Mouse (Mus musculus) heart, postnatal 0 days (tissue): ENCODE measurements around the gene Hist1h4h. TPM values are rescaled to one million over a fixed set of nuclear protein-coding genes. Genes with fewer than 3 reads are reported as not detected.

Source experiments
- ATAC-seq: fragments of 200-750 bp; cut with Nextera tagmentation; 2 replicates; pipeline ENCODE4 v1.8.0; 2017; ENCODE audit warnings: low read depth, moderate number of reproducible peaks, moderate library complexity; ENCODE audit not compliant: insufficient read depth
- DNase-seq: peaks from one replicate; pipeline ENCODE4 v3.0.0-alpha.2; 2016; ENCODE audit warnings: low spot score
- H3K27ac ChIP-seq: fragments of 300-500 bp; sonication (generic); 2 replicates; pipeline ENCODE4 v1.5.1; 2014; ENCODE audit warnings: low read depth, mild to moderate bottlenecking
- H3K27me3 ChIP-seq: fragments of 300-500 bp; sonication (generic); 2 replicates; pipeline ENCODE4 v1.6.1; 2014; ENCODE audit warnings: low read length, mixed read lengths; ENCODE audit not compliant: control insufficient read depth, insufficient read depth
- H3K36me3 ChIP-seq: fragments of 300-500 bp; sonication (generic); replicated peaks from 2 replicates; pipeline ENCODE4 v1.6.1; 2014; ENCODE audit warnings: low read length, mixed read lengths; ENCODE audit not compliant: control insufficient read depth, insufficient read depth
- H3K4me1 ChIP-seq: fragments of 300-500 bp; sonication (generic); 2 replicates; pipeline ENCODE4 v1.6.1; 2014; ENCODE audit warnings: antibody characterized with exemption; ENCODE audit not compliant: control insufficient read depth, insufficient read depth
- H3K4me2 ChIP-seq: fragments of 300-500 bp; sonication (generic); 2 replicates; pipeline ENCODE4 v1.6.1; 2014; ENCODE audit warnings: low read depth, mild to moderate bottlenecking, low read length, moderate library complexity
- H3K4me3 ChIP-seq: fragments of 300-500 bp; sonication (generic); 2 replicates; pipeline ENCODE4 v1.5.1; 2014; ENCODE audit warnings: low read depth, low read length
- H3K9ac ChIP-seq: fragments of 300-500 bp; sonication (generic); replicated peaks from 2 replicates; pipeline ENCODE4 v1.6.1; 2014; ENCODE audit warnings: low read depth, low read length, mixed read lengths
- H3K9me3 ChIP-seq: fragments of 300-500 bp; sonication (generic); replicated peaks from 2 replicates; pipeline ENCODE4 v1.6.1; 2016; ENCODE audit warnings: low read length; ENCODE audit not compliant: control insufficient read depth
- CTCF ChIP-seq: IDR thresholded peaks from 2 replicates; pipeline ENCODE4 v1.5.1; 2016; ENCODE audit warnings: antibody characterized with exemption, control low read depth, low read depth
- EP300 ChIP-seq: IDR thresholded peaks from 2 replicates; pipeline ENCODE4 v1.6.1; 2016; ENCODE audit warnings: antibody characterized with exemption, low read depth
- WGBS: fragments of 180-500 bp; shearing (Covaris S2); extraction: QIAGEN DNeasy Blood & Tissue Kit; methylation state at CpG from one replicate; pipeline ENCODE4 v1.1.7; 2014; 5-methylcytosine and 5-hydroxymethylcytosine counted together
- polyA plus RNA-seq: library from polyadenylated mRNA; unstranded; fragments of >200 nt; fragmentation: Nextera tagmentation; extraction: Ambion mirVana; gene quantifications from 2 replicates; pipeline ENCODE4 v1.2.1, GENCODE M21; 2015
- total RNA-seq: library from RNA; depleted of rRNA; stranded (reverse); fragments of >200 nt; gene quantifications from 2 replicates; pipeline ENCODE4 v1.2.3, GENCODE M21; 2014; ENCODE audit warnings: low replicate concordance

Hist1h4h gene
- total and polyA plus RNA-seq, 2 experiments from 2014 or later, result 30.4 to 4,565 TPM

- H3K9me3 ChIP-seq, result no peaks in the 10 kb centered on the region
- no peaks in the 10 kb centered on the region for H3K4me1 ChIP-seq
- H3K4me2 ChIP-seq, result no peak overlapping the region
- no peak overlapping the region for H3K9ac ChIP-seq
- no peak overlapping the region for H3K27ac ChIP-seq
- no peak overlapping the region for H3K4me3 ChIP-seq
- H3K36me3 ChIP-seq, result no peaks in the 10 kb centered on the region
- no peak for DNase-seq
- no peak for TF ChIP-seq CTCF
- TF ChIP-seq EP300, result no peak
- 22% methylated on average over 1 of the region's 1 CpGs for WGBS
- ATAC-seq, result no peak
- H3K27me3 ChIP-seq, result no peaks in the 10 kb centered on the region
Measured at GRCm38 (mm10) chr13:23491263-23491662, 39.6 kb upstream of the Hist1h4h start.

GRCm38 (mm10) chr13:23491990-23492389, 38.9 kb upstream of the Hist1h4h start:
- H3K4me2 ChIP-seq, result peak overlapping the region; percentile 55
- H3K4me1 ChIP-seq, result no peaks in the 10 kb centered on the region
- peak overlapping the region; percentile 38 for H3K4me3 ChIP-seq
- ATAC-seq (no peak), DNase-seq (no peak)
- TF ChIP-seq CTCF, result no peak
- TF ChIP-seq EP300, result no peak
- H3K36me3 ChIP-seq, result no peaks in the 10 kb centered on the region
- 10% methylated on average over 14 of the region's 14 CpGs for WGBS
- no peak overlapping the region for H3K9ac ChIP-seq
- H3K9me3 ChIP-seq, result no peaks in the 10 kb centered on the region
- no peak overlapping the region for H3K27ac ChIP-seq
- no peaks in the 10 kb centered on the region for H3K27me3 ChIP-seq

GRCm38 (mm10) chr13:23495526-23495925, 35.3 kb upstream of the Hist1h4h start:
- no peak overlapping the region for H3K4me3 ChIP-seq
- no peaks in the 10 kb centered on the region for H3K4me1 ChIP-seq
- no peaks in the 10 kb centered on the region for H3K27me3 ChIP-seq
- no peaks in the 10 kb centered on the region for H3K36me3 ChIP-seq
- ATAC-seq, result no peak
- H3K9me3 ChIP-seq, result no peaks in the 10 kb centered on the region
- TF ChIP-seq CTCF, result no peak
- no peak for TF ChIP-seq EP300
- DNase-seq, result no peak
- H3K4me2 ChIP-seq, result no peak overlapping the region
- no peak overlapping the region for H3K27ac ChIP-seq
- 79% methylated on average over 6 of the region's 6 CpGs for WGBS
- no peak overlapping the region for H3K9ac ChIP-seq

- peak overlapping the region; percentile 50 for H3K4me2 ChIP-seq
- 0 out of 2 replicates have a peak, but pooled peaks cover 3% of the 10 kb centered on the region for H3K4me1 ChIP-seq
- ATAC-seq, result no peak
- no peaks in the 10 kb centered on the region for H3K27me3 ChIP-seq
- no peaks in the 10 kb centered on the region for H3K9me3 ChIP-seq
- H3K9ac ChIP-seq, result no peak overlapping the region
- no peak for TF ChIP-seq EP300
- TF ChIP-seq CTCF, result no peak
- peak overlapping the region; percentile 24 for H3K4me3 ChIP-seq
- H3K27ac ChIP-seq, result no peak overlapping the region
- no peak for DNase-seq
- 17% methylated on average over 19 of the region's 19 CpGs for WGBS
- no peaks in the 10 kb centered on the region for H3K36me3 ChIP-seq
Measured at GRCm38 (mm10) chr13:23497656-23498321, 33.1 kb upstream of the Hist1h4h start.

- H3K4me2 ChIP-seq, result peak overlapping the region; percentile 50
- ATAC-seq, result no peak
- no peaks in the 10 kb centered on the region for H3K36me3 ChIP-seq
Measured at GRCm38 (mm10) chr13:23498653-23499052, 32.2 kb upstream of the Hist1h4h start.

GRCm38 (mm10) chr13:23499943-23500342, 30.9 kb upstream of the Hist1h4h start:
- Histone ChIP-seq H3K36me3 (no peaks in the 10 kb centered on the region), H3K9ac (no peak overlapping the region), H3K4me3 (no peak overlapping the region), H3K4me1 (0 out of 2 replicates have a peak, but pooled peaks cover 9% of the 10 kb centered on the region), H3K27me3 (no peaks in the 10 kb centered on the region), H3K4me2 (no peak overlapping the region), H3K9me3 (no peaks in the 10 kb centered on the region), H3K27ac (no peak overlapping the region)
- WGBS, result 39% methylated on average over 7 of the region's 7 CpGs
- no peak for TF ChIP-seq CTCF
- TF ChIP-seq EP300, result no peak
- DNase-seq, result no peak
- ATAC-seq, result no peak

More at GRCm38 (mm10) chr13:23498653-23499052, 32.2 kb upstream of the Hist1h4h start:
- Histone ChIP-seq H3K27ac (no peak overlapping the region), H3K4me1 (0 out of 2 replicates have a peak, but pooled peaks cover 4% of the 10 kb centered on the region), H3K27me3 (no peaks in the 10 kb centered on the region), H3K4me3 (peak overlapping the region; percentile 24), H3K9ac (no peak overlapping the region), H3K9me3 (no peaks in the 10 kb centered on the region)
- TF ChIP-seq EP300, result no peak
- no peak for TF ChIP-seq CTCF
- WGBS, result 8% methylated on average over 10 of the region's 10 CpGs
- no peak for DNase-seq
